Mouse (Mus musculus): ENCODE measurements around the gene Pcca.
"Not testable (repeated sequence)": the region's sequence is repeated elsewhere in the genome, so short reads cannot be mapped to it uniquely, and the experiment has no call there.

The Pcca gene

GRCm38 (mm10) chr14:122560893-122561452 lies 26.8 kb downstream of the Pcca start:
- not testable (repeated sequence) for DNase-seq (ENCODE audit: low read depth, low spot score)

DNA sequence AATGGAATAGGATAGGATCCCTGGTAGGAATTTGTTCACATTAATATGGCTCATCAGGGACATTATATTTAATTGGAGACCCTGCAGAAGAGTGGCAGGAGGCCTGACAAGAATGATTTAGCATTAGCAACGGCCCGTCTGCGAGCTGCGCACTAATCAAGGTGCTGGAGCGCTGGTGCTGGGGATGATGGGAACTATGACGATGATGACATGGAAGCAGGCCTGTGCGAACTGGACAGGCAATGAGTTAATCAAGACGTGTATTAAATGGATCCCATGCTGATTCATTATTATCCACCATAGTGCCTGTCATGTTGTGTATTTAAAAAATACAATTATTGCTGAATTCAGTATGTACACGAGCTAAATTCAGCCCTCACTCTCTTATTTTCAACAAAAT lies 36.7 kb downstream of the Pcca start:
- no peak for DNase-seq (ENCODE audit: low read depth, low spot score)

DNA sequence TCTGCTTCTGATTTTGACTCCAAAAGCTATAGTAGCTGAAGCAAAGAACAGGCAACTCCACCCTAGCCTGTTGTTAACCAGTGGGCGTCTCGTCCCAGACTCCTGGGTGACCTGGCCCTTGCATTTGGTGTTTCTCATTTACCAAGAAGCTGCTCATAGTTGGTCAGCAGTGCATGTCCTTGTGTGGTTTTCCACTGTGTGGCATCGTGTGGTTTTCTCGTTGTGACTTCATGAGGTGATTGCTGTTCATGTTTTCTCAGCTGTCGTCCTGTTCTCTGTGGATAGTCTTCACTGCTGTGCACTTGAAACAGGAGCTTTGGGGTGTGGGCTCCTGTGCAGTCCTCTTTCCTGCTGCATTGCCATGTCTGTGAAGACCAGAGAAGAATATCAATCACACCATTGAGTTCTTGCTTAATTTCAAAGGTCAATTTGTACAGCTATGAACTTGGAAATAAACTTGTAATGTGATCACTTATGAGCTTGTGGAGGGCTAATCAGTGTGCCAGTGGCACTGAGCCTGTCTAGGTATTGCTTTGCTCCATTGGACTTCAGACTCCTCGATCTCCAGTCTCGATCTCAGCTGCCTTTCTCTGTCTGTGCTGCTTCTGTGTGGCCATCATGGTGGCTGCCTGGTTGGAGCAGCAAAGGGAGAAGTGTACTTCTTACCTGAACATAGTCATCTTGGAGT lies 40.1 kb downstream of the Pcca start:
- no peak for DNase-seq (ENCODE audit: low read depth, low spot score)

- DNase-seq (ENCODE audit: low read depth, low spot score): no peak
Observed at GRCm38 (mm10) chr14:122577816-122578215, 43.7 kb downstream of the Pcca start.

GRCm38 (mm10) chr14:122582057-122582456 lies 47.9 kb downstream of the Pcca start:
- no peak for DNase-seq (ENCODE audit: low read depth, low spot score)

DNA sequence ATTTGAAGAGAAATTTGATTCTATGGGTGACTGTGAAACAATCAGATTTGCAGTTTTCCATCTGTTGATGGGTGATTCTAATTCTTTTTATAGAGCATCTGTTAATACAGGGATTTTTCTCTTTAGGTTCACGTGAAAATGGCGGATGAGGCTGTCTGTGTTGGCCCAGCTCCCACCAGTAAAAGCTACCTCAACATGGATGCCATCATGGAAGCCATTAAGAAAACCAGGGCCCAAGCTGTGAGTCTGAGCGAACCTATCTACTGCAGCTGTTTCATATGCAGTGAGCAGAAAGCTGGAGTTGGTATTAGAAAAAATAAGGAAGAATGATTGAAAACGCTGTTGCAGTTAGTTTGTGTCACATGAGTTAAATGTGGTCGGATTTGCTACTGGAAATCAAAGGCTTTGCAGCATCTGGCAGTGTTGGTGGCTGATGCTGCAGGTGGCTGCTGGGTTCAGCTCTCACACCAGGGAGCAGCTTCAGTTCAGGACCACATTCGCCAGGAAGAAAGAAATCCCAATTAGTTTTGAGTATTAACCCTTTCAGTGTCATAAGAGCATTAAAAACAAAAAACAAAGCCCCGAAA lies 48.5 kb downstream of the Pcca start:
- no peak for DNase-seq (ENCODE audit: low read depth, low spot score)

- not testable (repeated sequence) for DNase-seq (ENCODE audit: low read depth, low spot score)
Observed at GRCm38 (mm10) chr14:122584087-122584486, 50.0 kb downstream of the Pcca start.

DNA sequence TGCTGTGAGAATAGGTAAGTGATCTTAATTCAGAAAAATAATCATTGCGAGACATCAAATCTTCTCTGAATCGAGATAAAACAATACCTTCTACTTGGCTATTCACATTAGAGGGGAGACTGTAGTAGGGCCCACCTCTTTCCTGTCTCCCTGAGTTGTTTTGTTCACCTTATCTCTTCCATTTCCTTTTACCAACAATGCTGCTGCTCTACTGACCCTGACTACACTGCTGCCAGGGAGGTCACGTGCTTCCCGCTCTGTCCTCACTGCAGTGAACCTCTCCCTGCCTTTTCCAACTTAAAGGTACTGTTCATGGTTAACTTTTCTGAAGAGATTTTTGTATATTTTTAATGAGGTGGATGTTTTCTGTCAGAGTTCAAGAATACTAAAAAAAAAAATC lies 52.8 kb downstream of the Pcca start:
- DNase-seq (ENCODE audit: low read depth, low spot score): no peak

DNA sequence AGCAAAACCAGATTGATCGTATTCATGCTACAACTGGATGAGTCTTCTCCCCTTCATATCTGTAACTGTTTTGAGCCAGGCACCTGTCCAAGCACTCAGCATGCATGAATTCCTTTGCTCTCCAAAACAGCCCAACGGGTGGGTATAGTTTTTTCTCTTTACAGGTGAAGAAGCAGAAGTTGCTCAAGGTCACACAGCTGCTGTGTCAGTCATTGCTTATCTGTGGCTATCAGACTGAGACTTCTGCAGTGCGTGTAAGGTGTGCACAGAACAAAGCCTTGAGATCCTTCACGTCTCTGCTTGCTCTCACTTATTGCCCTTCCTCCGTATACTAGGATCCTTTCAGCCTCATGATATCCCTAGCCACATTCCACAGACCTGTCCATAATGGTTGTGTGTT lies 63.4 kb downstream of the Pcca start:
- no peak for DNase-seq (ENCODE audit: low read depth, low spot score)

DNA sequence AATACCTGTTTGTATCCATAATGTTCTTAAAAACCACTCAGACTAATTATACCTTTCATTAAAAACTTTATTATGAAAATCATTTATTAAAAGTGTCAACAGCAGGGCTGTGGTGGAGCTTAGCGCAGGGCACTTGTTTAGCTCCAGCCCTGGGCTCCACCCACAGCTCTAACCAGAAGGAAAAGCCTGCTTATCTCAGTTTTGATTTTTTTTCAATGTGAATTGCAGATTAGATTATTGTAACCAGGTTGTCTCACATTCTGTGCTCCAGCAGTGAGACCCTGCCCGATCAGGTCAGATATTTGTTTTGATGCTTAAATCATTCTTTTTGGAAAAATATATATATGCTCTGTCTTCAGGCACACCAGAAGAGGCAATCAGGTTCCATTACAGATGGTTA lies 64.7 kb downstream of the Pcca start:
- DNase-seq (ENCODE audit: low read depth, low spot score): no peak

DNA sequence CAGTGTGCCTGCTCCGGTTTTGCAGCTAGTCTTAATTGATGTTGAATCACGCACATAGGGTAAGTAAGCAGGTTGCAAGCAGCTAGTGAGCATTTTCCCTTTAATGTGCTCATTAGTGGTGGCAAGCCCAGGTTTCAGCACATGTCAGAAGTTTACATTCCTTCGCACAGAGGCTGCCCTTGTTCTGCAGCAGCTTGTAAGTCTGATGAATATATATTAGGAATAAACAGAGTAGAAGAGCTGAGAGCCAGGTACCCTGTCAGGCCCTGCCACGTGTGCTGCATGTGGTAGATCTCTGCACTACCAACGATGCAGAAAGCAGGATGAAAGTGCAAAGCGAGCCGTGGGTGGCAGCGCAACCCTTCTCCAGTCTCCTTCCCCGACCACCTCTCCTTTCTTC lies 65.7 kb downstream of the Pcca start:
- DNase-seq (ENCODE audit: low read depth, low spot score): no peak

- no peak for DNase-seq (ENCODE audit: low read depth, low spot score)
Observed at GRCm38 (mm10) chr14:122602701-122603100, 68.6 kb downstream of the Pcca start.

DNA sequence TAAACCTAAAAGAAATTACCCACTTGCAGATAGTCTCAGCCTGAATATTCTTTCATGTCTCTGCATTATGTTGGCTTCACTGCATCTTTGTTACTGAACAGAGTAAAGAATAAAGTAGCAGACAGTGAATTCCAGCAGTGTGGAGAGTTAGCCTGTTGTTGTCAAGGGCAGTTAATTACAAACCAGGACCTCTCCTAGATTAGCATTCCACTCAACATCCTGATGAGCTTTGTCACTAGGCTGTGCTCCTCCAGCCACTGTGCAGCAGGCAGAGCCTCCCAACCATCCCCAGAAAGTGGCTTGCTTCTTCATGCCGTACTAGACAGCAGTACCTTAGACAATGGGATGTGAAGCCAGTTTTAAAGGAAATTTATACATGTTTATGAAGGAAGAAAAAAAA lies 72.4 kb downstream of the Pcca start:
- DNase-seq (ENCODE audit: low read depth, low spot score): no peak

DNA sequence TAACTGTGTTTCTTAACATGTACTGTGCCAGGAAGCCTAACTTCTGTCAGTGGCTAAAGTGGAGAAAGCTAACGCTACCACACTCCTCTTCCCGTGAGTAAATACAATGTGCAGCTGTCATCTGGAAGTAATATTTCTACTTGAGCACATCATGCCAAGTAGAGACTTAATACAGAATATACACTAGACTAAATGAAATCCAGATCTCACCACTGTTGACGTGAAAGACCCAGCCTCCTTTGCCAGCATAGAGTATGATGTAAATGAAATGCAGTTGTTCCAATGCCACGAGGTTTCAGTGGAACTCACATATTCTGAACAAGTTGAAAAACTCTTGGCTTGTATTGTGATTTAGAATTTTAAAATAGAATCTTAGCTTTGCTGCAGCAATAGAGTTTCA lies 73.3 kb downstream of the Pcca start:
- DNase-seq (ENCODE audit: low read depth, low spot score): no peak

DNA sequence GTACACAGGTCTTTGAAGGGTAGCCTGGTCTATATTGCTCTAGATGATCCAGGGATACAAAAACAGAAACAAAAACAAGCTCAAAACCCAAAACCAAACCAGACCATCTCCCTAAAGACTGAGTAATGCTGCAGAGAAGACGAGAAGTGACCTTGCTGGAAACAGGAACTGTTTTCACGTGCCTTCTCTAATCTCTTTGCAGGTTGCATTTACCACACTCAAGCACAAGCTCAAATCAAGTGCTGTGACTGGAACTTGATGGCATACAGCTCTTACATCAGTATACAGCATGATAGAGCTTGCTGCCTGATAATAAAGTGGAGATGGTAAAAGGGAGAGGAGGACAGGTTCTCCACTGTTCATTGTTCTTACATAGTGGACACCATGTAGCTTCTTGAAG lies 74.2 kb downstream of the Pcca start:
- DNase-seq (ENCODE audit: low read depth, low spot score): no peak

GRCm38 (mm10) chr14:122611035-122611434 lies 76.9 kb downstream of the Pcca start:
- DNase-seq (ENCODE audit: low read depth, low spot score): no peak

DNA sequence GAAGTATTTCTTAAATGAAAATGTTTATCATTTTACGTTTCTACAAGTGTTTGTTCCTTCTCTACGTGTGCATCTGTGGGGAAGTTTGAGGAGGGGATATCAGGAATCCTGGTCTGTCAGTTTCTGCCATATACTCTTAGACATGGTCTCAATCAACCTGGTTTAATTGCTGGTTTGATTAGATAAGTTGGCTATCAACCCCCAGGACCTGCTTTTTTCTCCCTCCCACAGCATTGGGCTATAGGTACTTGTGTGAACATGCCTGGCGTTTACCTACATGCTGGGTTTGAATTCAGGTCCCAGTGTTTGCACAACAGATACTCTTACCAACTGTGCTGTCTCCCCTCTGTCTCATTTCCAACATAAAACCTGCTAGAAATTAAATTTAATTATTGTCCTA lies 78.2 kb downstream of the Pcca start:
- DNase-seq (ENCODE audit: low read depth, low spot score): no peak

GRCm38 (mm10) chr14:122617656-122618055 lies 83.5 kb downstream of the Pcca start:
- DNase-seq (ENCODE audit: low read depth, low spot score): no peak

DNA sequence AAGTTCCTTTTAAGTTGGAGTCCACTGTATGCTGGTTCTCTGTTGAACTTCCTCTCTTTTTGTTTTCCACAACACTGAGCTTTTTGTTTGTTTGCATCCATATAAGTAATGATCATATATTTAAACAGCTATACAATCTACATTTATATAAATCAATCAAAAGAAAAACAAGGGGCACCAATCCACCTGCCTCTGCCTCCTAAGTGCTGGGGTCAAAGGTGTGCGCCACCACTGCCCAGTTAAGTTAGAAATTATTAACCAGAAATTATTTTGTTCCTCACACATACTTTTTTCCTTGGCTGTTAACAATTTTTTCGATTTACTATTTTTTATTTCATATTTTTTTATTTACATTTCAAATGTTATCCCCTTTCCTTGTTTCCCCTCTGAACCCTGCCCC lies 99.3 kb downstream of the Pcca start:
- no peak for DNase-seq (ENCODE audit: low read depth, low spot score)

DNA sequence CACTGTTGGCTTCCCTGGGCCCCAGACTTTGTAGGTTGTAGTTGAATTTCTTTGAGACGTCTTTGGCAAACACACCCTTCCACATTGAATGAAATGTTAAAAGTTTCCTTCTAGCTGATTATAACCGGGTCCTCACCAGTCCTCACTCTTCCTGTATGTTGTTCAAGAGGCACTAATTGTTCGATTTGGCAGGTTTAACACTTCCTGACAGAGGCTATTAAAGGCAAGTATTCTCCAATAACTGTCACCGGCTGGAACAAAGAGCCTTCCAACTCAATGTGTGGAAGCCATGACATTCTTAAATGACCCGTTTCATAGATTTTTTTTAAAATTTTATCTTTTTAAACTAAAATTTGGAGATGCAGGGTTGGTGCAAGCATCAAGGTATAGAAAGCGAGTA lies 102.5 kb downstream of the Pcca start:
- no peak for DNase-seq (ENCODE audit: low read depth, low spot score)

DNA sequence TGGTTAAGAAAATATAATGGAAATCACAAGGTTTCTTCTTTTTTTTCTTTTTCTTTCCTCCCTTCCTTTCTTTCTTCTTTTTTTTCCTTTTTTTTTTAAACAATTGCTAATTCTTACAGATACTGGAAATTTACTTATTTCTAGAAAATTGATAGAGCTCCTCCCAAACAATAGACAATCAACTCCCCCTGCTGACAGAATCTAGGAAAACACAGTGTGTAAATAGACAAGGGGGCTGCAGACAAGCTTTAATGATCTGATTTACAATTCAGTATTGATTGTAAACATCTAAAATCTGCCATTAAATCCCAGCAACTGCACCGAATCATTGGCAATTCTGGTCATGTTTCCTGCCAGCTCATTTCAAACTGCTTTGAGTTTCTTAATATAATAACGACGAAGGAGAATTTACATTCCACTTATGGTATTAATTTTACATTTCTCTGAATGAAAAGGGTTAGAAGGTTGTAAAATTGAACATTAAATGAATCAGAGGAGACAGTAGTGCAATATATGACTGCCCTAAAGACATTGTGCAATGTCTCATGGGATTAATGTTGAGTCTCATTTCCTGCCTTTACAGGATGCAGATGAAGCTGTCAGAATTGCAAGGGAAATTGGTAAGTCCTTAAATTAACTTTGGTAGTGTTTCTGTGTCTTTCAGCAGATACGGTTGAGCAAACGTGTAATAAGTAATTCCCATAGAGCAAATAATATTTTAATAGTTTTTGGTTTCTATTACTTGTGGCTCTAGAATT lies 103.9 kb downstream of the Pcca start:
- DNase-seq (ENCODE audit: low read depth, low spot score): no peak

DNA sequence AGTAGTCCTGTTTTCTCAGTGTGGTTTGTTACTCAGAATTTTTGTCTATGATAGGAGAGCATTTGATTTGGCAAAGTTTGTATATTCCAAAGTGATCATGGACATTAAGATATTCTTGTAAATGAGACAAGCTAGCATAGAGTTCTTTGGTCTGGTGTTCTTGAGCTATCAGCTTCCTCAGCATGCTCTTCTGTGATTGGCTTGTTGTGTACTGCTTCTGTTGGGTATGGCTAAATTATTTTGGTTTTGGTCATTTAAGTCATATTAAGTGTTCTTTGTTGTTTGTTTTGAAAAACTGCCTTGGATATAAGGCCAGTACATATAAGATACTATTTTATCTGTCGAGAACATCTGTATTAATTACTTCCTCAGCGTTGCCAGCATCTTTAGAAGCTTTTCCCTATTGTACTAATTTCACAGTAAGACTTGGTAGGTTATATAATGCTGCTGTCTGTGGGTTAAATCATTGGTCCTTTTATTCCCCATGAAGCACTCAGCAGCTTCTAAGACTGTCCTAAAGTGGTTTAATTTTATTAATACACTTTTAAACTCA lies 105.1 kb downstream of the Pcca start:
- DNase-seq (ENCODE audit: low read depth, low spot score): no peak
